Mouse (Mus musculus): Measurements from ENCODE around the gene Capn3. TPM values are rescaled to one million over a fixed set of nuclear protein-coding genes. Genes with fewer than 3 reads are reported as not detected.

Capn3 gene
- total RNA-seq (2012; rRNA removed), result 8.6 and 11.3 TPM in 2 replicates

DNA sequence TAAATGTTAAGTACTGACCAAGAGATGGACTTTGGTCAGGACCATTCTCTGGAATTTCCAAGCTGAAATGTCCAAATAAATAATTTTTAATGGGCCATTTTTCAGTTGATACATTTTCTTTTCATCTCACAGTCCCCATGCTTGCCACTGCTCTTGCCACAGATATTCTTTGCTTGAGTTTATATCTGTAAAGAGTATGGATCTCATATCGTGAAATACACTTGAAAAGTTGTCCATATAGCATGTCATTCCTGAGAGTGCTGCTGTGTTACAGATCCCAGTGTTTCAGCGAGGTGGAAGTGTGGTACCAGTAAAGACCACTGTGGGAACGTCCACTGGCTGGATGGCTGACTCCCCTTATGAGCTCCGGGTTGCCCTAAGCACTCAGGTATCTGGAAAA lies at the start of gene Capn3:
TSS of gene Capn3 (plus strand) at position 301 of the 400 bp plus-strand sequence.
- H3K36me3 ChIP-seq (ENCODE audit: control insufficient read depth, insufficient read depth, low read length, poor library complexity, severe bottlenecking), result no peaks in the 10 kb centered on the region
- no peaks in the 10 kb centered on the region for H3K4me1 ChIP-seq (ENCODE audit: control insufficient read depth in 2 of 2, insufficient read depth in 2 of 2, low read length in 2 of 2, poor library complexity in 1 of 2)
- no peak within 1 kb of the TSS for H3K9ac ChIP-seq (ENCODE audit: insufficient read depth, low read depth, low read length, poor library complexity, severe bottlenecking)
- no peak within 1 kb of the TSS for H3K4me3 ChIP-seq (ENCODE audit: insufficient read depth in 1 of 2, low read depth in 1 of 2, low read length in 2 of 2, poor library complexity in 1 of 2, severe bottlenecking in 1 of 2)
- DNase-seq (ENCODE audit: low read depth, low spot score), result no peak
- H3K9me3 ChIP-seq (ENCODE audit: control insufficient read depth, insufficient read depth, low read depth, low read length), result no peaks in the 10 kb centered on the region
- TF ChIP-seq CHD2 (IDR thresholded peaks at IDR 0.05; ENCODE audit: low read depth, low read length) (no peak), ZNF384 (IDR thresholded peaks at IDR 0.05; ENCODE audit: low read depth, low read length) (no peak), HCFC1 (IDR thresholded peaks at IDR 0.05; ENCODE audit: borderline replicate concordance, insufficient read depth, low read length) (no peak), MAFK (IDR thresholded peaks at IDR 0.05; ENCODE audit: insufficient read depth, low read depth, low read length) (no peak), ZC3H11A (IDR thresholded peaks at IDR 0.05; ENCODE audit: borderline replicate concordance, low read depth, low read length) (no peak)
- H3K27ac ChIP-seq (ENCODE audit: insufficient read depth, low read depth, low read length, poor library complexity, severe bottlenecking), result no peak within 1 kb of the TSS
- in situ Hi-C loops (cut with MboI; ENCODE audit: low sequenced_read_pairs in 2 of 2, unreplicated experiment in 2 of 2), result no loop called here

DNA sequence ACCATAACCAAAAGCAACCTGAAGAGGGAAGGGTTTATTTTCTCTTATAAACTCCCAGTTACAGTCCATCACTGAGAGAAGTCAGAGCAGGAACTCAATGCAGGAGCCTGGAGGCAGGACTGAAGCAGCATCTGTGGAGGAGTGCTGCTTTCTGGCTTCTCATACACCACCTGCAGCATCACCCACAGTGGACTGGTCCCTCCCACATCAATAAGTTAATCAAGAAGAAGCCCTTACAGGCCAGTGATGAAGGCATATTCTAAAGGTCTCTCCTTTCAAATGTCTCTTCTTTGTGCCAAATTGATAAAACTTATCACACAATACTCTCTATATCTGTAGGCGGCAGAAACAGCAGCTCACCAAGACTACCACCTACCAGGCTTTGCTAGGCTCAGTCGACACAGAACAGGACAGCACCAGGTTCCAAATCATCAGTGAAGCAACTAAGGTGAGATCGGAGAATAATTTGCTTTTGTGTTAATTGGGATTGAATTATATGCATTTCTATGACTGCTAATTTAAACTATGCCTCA lies 44.7 kb upstream of the Capn3 start:
- no peak overlapping the region for H3K9ac ChIP-seq (ENCODE audit: insufficient read depth, low read depth, low read length, poor library complexity, severe bottlenecking)
- no peaks in the 10 kb centered on the region for H3K9me3 ChIP-seq (ENCODE audit: control insufficient read depth, insufficient read depth, low read depth, low read length)
- no peak overlapping the region for H3K4me3 ChIP-seq (ENCODE audit: insufficient read depth in 1 of 2, low read depth in 1 of 2, low read length in 2 of 2, poor library complexity in 1 of 2, severe bottlenecking in 1 of 2)
- TF ChIP-seq ZC3H11A (IDR thresholded peaks at IDR 0.05; ENCODE audit: borderline replicate concordance, low read depth, low read length) (no peak), ZNF384 (IDR thresholded peaks at IDR 0.05; ENCODE audit: low read depth, low read length) (no peak), HCFC1 (IDR thresholded peaks at IDR 0.05; ENCODE audit: borderline replicate concordance, insufficient read depth, low read length) (no peak), MAFK (IDR thresholded peaks at IDR 0.05; ENCODE audit: insufficient read depth, low read depth, low read length) (no peak), CHD2 (IDR thresholded peaks at IDR 0.05; ENCODE audit: low read depth, low read length) (no peak)
- in situ Hi-C loops (cut with MboI; ENCODE audit: low sequenced_read_pairs in 2 of 2, unreplicated experiment in 2 of 2), result no loop called here
- H3K36me3 ChIP-seq (ENCODE audit: control insufficient read depth, insufficient read depth, low read length, poor library complexity, severe bottlenecking), result no peaks in the 10 kb centered on the region
- H3K4me1 ChIP-seq (ENCODE audit: control insufficient read depth in 2 of 2, insufficient read depth in 2 of 2, low read length in 2 of 2, poor library complexity in 1 of 2), result no peaks in the 10 kb centered on the region
- H3K27ac ChIP-seq (ENCODE audit: insufficient read depth, low read depth, low read length, poor library complexity, severe bottlenecking), result no peak overlapping the region
- no peak for DNase-seq (ENCODE audit: low read depth, low spot score)

DNA sequence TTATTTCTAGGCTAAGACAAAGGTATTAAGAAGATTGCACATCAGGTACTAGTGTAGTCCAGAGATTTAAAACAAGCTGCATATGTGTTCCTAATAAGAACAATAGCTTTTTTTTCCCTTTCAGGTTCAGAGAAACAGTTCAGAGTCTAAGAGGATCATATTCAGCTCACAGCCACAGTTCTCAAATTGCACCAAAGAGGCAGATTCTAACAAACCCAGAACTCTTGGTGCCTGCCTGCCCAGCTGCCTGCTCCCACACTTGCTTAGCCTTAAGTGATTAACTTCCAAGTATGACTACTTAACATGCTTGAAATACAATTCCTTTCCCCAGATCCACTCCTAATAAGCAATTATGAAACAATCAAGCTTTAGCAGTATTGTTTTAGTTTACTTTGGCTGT lies 41.7 kb upstream of the Capn3 start:
- no peak overlapping the region for H3K4me3 ChIP-seq (ENCODE audit: insufficient read depth in 1 of 2, low read depth in 1 of 2, low read length in 2 of 2, poor library complexity in 1 of 2, severe bottlenecking in 1 of 2)
- no peak overlapping the region for H3K9ac ChIP-seq (ENCODE audit: insufficient read depth, low read depth, low read length, poor library complexity, severe bottlenecking)
- no peak overlapping the region for H3K27ac ChIP-seq (ENCODE audit: insufficient read depth, low read depth, low read length, poor library complexity, severe bottlenecking)
- H3K4me1 ChIP-seq (ENCODE audit: control insufficient read depth in 2 of 2, insufficient read depth in 2 of 2, low read length in 2 of 2, poor library complexity in 1 of 2), result no peaks in the 10 kb centered on the region
- DNase-seq (ENCODE audit: low read depth, low spot score), result no peak
- in situ Hi-C loops (cut with MboI; ENCODE audit: low sequenced_read_pairs in 2 of 2, unreplicated experiment in 2 of 2), result no loop called here
- H3K36me3 ChIP-seq (ENCODE audit: control insufficient read depth, insufficient read depth, low read length, poor library complexity, severe bottlenecking), result no peaks in the 10 kb centered on the region
- no peak for TF ChIP-seq ZNF384 (IDR thresholded peaks at IDR 0.05; ENCODE audit: low read depth, low read length)
- no peak for TF ChIP-seq MAFK (IDR thresholded peaks at IDR 0.05; ENCODE audit: insufficient read depth, low read depth, low read length)
- no peak for TF ChIP-seq HCFC1 (IDR thresholded peaks at IDR 0.05; ENCODE audit: borderline replicate concordance, insufficient read depth, low read length)
- TF ChIP-seq CHD2 (IDR thresholded peaks at IDR 0.05; ENCODE audit: low read depth, low read length), result no peak
- no peak for TF ChIP-seq ZC3H11A (IDR thresholded peaks at IDR 0.05; ENCODE audit: borderline replicate concordance, low read depth, low read length)
- H3K9me3 ChIP-seq (ENCODE audit: control insufficient read depth, insufficient read depth, low read depth, low read length), result no peaks in the 10 kb centered on the region

DNA sequence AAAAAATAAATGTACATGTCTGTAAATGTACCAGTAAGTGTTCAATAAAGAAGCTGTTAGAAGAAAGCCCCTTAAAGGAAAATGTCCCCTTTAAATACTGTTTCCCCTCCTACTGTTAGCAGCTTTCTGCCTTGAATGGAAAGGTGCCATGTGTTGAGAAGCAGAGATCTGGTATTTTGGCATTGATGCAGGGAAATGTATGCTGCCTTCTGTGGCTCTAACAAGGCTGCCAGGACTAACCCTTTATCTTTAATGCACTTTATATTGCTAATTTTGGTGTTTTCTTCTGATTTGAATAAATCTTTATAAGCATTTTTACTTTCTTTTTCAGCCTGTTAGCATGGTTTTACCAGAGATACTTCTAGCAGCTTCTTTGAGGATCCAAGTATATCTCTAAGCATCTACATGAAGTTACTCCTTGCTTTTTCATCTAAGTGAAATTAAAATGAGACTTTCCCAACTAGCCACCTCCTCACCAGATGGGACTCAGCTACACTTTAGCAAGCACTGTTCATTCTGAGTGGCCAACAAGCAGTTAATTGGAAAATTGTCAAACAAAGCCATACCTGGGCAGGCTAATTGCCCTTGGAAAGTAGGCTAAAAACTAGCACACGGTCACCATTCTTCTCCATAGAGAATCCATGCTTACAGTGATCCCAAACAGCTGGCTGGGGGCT lies 40.9 kb upstream of the Capn3 start:
- Histone ChIP-seq H3K4me1 (ENCODE audit: control insufficient read depth in 2 of 2, insufficient read depth in 2 of 2, low read length in 2 of 2, poor library complexity in 1 of 2) (no peaks in the 10 kb centered on the region), H3K9me3 (ENCODE audit: control insufficient read depth, insufficient read depth, low read depth, low read length) (no peaks in the 10 kb centered on the region), H3K36me3 (ENCODE audit: control insufficient read depth, insufficient read depth, low read length, poor library complexity, severe bottlenecking) (no peaks in the 10 kb centered on the region), H3K27ac (ENCODE audit: insufficient read depth, low read depth, low read length, poor library complexity, severe bottlenecking) (no peak overlapping the region), H3K9ac (ENCODE audit: insufficient read depth, low read depth, low read length, poor library complexity, severe bottlenecking) (no peak overlapping the region), H3K4me3 (ENCODE audit: insufficient read depth in 1 of 2, low read depth in 1 of 2, low read length in 2 of 2, poor library complexity in 1 of 2, severe bottlenecking in 1 of 2) (no peak overlapping the region)
- in situ Hi-C loops (cut with MboI; ENCODE audit: low sequenced_read_pairs in 2 of 2, unreplicated experiment in 2 of 2), result no loop called here
- TF ChIP-seq ZNF384 (IDR thresholded peaks at IDR 0.05; ENCODE audit: low read depth, low read length) (no peak), HCFC1 (IDR thresholded peaks at IDR 0.05; ENCODE audit: borderline replicate concordance, insufficient read depth, low read length) (no peak), MAFK (IDR thresholded peaks at IDR 0.05; ENCODE audit: insufficient read depth, low read depth, low read length) (no peak), ZC3H11A (IDR thresholded peaks at IDR 0.05; ENCODE audit: borderline replicate concordance, low read depth, low read length) (no peak), CHD2 (IDR thresholded peaks at IDR 0.05; ENCODE audit: low read depth, low read length) (no peak)
- no peak for DNase-seq (ENCODE audit: low read depth, low spot score)

Data from ES-E14 (cell line).